Mouse (Mus musculus): ENCODE data around the gene Nckap5l. TPM values are rescaled to one million over a fixed set of nuclear protein-coding genes. Genes with fewer than 3 reads are reported as not detected.

Nckap5l gene
- total RNA-seq (2014; rRNA removed) (19.5 and 23.4 TPM in 2 replicates), polyA plus RNA-seq (2015; fragmentation: Nextera tagmentation; extraction: Ambion mirVana) (10.0 and 11.4 TPM in 2 replicates)

DNA sequence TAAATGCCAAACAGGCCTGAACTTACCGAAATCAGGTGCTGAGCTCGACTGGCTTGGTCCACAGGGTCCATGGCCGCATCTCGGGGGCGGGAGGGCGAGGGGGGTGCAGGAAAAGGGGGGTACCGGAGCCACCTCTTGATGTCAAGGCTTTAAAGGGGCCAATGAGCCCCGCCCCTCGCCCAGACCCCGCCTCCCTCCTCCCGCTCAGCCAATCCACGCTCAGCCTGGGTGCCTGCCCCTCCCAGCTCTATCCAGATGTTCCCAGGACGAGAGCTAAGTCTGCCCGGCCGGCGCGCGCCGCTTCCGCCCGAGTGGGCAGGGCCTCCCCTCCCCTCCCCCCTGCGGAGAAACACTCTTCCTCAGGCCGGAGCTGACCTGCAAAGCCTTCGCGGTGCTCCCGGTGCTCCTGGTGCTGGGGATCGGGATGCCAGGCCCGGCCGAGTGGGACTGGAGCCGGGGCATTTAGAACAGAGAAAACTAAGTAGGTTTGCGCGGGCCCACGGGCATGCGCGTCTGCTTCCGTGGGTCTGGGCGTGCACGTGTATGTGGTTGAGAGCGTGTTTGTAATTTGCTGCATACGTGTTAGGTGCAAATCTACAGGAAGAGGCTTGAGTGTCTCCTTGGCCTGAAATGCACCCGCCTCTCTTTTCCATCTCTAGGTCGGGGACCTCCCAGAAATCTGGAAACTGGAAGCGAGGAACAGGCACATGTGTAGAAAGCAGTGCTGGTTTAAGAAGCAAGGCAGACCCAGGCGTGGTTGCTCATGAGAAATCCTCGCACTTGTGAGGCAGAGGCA is at the start of gene Nckap5l:
TSS of gene Nckap5l (minus strand) at position 143 of the 796 bp plus-strand sequence.
- H3K9ac ChIP-seq (replicated peaks; ENCODE audit: low read length) = peak within 1 kb of the TSS; percentile 70
- peaks cover 26% of the 10 kb centered on the region for H3K4me1 ChIP-seq (ENCODE audit: insufficient read depth, low read length)
- no peak for TF ChIP-seq CTCF (IDR thresholded peaks at IDR 0.05; ENCODE audit: low read depth)
- H3K4me2 ChIP-seq (ENCODE audit: low read depth, low read length) = peak within 1 kb of the TSS; percentile 86
- no peaks in the 10 kb centered on the region for H3K9me3 ChIP-seq (ENCODE audit: low read length)
- H3K4me3 ChIP-seq (ENCODE audit: low read length) = peak within 1 kb of the TSS; percentile 81
- no peaks in the 10 kb centered on the region for H3K36me3 ChIP-seq (ENCODE audit: insufficient read depth, low read length)
- ATAC-seq (peak; percentile 96), DNase-seq (ENCODE audit: low spot score) (peak; percentile 94)
- H3K27me3 ChIP-seq (ENCODE audit: insufficient read depth, low read length) = no peaks in the 10 kb centered on the region
- H3K27ac ChIP-seq = peak within 1 kb of the TSS; percentile 93
- 2% methylated on average over 45 of the region's 45 CpGs for WGBS

DNA sequence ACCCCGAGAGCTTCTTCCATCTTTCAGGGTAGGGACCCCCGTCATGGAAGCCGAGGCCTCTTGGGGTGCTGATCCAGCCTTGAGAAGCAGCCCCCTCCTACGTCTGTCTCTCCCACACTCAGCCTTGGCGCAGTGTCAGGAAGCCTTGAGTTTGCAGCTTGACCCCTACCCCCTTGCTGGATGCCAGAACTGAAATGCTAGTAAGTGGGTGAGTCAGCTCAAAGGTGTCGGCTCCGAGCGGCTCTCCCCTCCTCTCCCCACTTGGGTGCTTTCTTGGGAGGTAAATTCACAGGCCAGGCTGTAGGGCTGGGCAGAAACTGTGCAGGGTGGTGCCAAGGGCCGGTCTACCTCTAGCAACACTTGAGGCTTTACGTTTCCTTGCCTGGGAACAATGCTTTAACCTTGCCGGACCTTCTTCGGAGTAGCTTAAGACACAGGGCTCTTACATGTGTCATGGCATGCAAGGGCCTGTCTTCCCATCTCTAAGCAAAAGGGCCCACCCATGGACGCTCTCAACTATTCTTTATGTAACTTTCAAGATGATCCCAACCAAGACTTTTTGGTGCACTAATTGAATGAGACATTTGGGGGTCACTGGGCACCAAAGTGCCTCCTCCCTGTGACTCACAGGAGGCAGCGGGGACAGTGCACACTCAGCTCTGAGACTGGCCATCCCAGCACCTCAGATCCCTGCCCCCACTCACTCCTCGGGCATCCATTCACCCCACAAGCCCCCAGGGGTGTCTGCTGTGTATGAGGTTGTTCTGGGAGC is 48.0 kb upstream of the Nckap5l start:
- H3K9ac ChIP-seq (replicated peaks; ENCODE audit: low read length) = no peak overlapping the region
- no peak for TF ChIP-seq CTCF (IDR thresholded peaks at IDR 0.05; ENCODE audit: low read depth)
- no peak overlapping the region for H3K27ac ChIP-seq
- no peaks in the 10 kb centered on the region for H3K36me3 ChIP-seq (ENCODE audit: insufficient read depth, low read length)
- H3K9me3 ChIP-seq (ENCODE audit: low read length) = no peaks in the 10 kb centered on the region
- DNase-seq (ENCODE audit: low spot score) (no peak), ATAC-seq (no peak)
- H3K4me1 ChIP-seq (ENCODE audit: insufficient read depth, low read length) = peaks cover 8% of the 10 kb centered on the region; the same call in 1 of the 2 replicates
- H3K4me3 ChIP-seq (ENCODE audit: low read length) = no peak overlapping the region
- H3K4me2 ChIP-seq (ENCODE audit: low read depth, low read length) = no peak overlapping the region
- no peaks in the 10 kb centered on the region for H3K27me3 ChIP-seq (ENCODE audit: insufficient read depth, low read length)
- WGBS = 79% methylated on average over 15 of the region's 15 CpGs

DNA sequence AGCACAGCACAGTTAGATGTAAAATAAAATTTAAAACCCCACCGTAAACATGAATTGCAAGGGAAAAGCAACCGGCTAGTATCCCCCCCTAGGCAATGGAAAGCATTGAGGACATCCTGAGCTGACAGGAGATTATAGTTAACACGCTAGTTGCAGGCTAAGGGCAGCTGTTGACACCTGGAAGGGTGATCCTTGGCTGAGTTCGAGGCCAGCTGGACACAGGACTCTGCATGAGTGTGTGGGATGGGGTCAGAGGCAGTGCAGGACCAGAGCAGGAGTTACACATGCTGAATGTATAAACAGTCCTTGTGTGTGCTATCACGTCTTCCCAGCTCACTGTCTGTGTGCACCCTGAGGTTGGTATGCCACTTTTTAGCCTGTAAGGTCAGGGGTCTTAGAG is 45.7 kb upstream of the Nckap5l start:
- Histone ChIP-seq H3K4me1 (ENCODE audit: insufficient read depth, low read length) (peaks cover 8% of the 10 kb centered on the region; the same call in 1 of the 2 replicates), H3K4me2 (ENCODE audit: low read depth, low read length) (no peak overlapping the region), H3K27me3 (ENCODE audit: insufficient read depth, low read length) (no peaks in the 10 kb centered on the region), H3K9me3 (ENCODE audit: low read length) (no peaks in the 10 kb centered on the region), H3K9ac (replicated peaks; ENCODE audit: low read length) (no peak overlapping the region), H3K27ac (no peak overlapping the region), H3K36me3 (ENCODE audit: insufficient read depth, low read length) (no peaks in the 10 kb centered on the region), H3K4me3 (ENCODE audit: low read length) (no peak overlapping the region)
- no peak for DNase-seq (ENCODE audit: low spot score)
- no peak for TF ChIP-seq CTCF (IDR thresholded peaks at IDR 0.05; ENCODE audit: low read depth)
- 83% methylated on average over 5 of the region's 5 CpGs for WGBS
- ATAC-seq = no peak

DNA sequence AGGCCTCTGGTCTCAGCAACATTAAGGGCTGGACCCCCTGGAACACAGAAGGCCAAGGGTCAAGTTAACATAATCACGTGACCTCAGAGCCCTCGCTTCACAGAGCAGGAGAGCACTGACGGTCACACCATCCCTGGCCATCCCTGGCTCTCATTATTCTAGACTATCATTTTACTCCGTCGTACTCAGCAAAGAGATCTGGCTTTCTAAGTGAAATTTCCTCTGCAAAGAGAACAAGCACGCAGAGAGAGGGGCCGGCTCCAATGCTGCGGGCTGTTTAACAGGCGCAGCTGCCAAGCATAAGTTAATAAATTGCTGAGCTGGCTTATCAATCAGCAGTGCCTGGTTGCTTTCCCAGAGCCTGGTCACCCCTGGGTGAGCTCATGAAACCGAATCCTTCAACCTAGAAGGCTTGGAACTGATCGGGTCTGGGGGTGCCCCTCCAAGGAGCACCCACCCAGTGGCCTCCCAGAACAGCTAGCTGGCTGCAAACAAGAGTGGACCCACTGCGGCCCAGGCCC is 44.8 kb upstream of the Nckap5l start:
- H3K9me3 ChIP-seq (ENCODE audit: low read length) = no peaks in the 10 kb centered on the region
- DNase-seq (ENCODE audit: low spot score) (peak; percentile 50), ATAC-seq (no peak)
- whole genome bisulfite sequencing = 24% methylated on average over 12 of the region's 12 CpGs
- no peak overlapping the region; the same call in 1 of the 2 replicates for H3K9ac ChIP-seq (replicated peaks; ENCODE audit: low read length)
- H3K36me3 ChIP-seq (ENCODE audit: insufficient read depth, low read length) = no peaks in the 10 kb centered on the region
- H3K4me3 ChIP-seq (ENCODE audit: low read length) = no peak overlapping the region
- TF ChIP-seq CTCF (IDR thresholded peaks at IDR 0.05; ENCODE audit: low read depth) = no peak
- H3K27ac ChIP-seq = peak overlapping the region; percentile 52; the same call in 1 of the 2 replicates
- no peak overlapping the region for H3K4me2 ChIP-seq (ENCODE audit: low read depth, low read length)
- H3K4me1 ChIP-seq (ENCODE audit: insufficient read depth, low read length) = peaks cover 17% of the 10 kb centered on the region
- H3K27me3 ChIP-seq (ENCODE audit: insufficient read depth, low read length) = no peaks in the 10 kb centered on the region

DNA sequence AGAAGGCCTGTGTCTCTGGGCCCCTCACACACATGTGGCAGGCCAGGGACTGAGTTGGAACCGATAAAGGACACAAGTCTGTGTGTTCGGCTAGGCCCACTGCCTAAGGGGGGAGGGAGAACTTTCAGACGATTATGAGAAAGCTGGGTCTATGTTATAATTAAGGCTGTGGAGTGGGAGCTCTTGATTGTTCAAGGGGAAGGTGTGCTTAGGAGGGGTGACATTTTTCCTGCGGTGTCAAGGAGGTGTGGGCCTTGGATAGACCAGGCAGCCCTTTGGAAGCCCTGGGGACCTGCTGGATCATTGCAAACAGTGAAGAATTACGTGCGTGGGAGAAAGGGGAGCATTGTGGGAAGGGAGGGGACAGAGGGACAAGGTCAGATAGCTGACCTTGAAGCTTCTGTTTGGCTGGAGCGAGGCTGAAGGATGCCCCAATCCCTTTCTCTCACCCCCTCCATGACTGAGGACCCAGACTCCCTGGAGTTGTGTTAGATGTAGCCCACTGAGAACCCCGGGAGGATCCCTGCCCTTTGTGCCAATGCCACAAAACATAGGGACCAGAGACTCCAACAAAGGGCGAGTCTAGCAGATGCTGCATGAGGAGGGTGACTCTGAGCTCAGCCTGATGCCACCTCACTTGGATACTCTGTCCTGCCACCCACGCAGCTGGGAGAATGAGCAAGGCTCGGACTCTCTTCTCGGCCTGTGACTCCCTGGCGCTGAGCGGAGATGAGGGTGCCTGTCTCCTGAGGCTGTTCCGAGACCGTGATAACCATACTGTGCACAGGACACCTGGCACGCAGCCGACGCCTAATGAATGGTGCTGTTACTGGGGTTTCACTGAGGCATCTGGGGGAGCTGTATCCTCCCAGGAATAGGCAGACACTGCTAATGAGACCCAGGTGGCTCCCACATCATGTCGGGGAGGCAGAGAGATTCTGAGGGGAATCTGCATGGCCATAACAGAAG is 44.0 kb upstream of the Nckap5l start:
- no peaks in the 10 kb centered on the region for H3K36me3 ChIP-seq (ENCODE audit: insufficient read depth, low read length)
- no peak for TF ChIP-seq CTCF (IDR thresholded peaks at IDR 0.05; ENCODE audit: low read depth)
- no peak for ATAC-seq
- H3K9ac ChIP-seq (replicated peaks; ENCODE audit: low read length) = no peak overlapping the region; the same call in 1 of the 2 replicates
- H3K4me1 ChIP-seq (ENCODE audit: insufficient read depth, low read length) = peaks cover 17% of the 10 kb centered on the region
- H3K4me3 ChIP-seq (ENCODE audit: low read length) = no peak overlapping the region
- no peaks in the 10 kb centered on the region for H3K9me3 ChIP-seq (ENCODE audit: low read length)
- 57% methylated on average over 20 of the region's 20 CpGs for WGBS
- H3K27me3 ChIP-seq (ENCODE audit: insufficient read depth, low read length) = no peaks in the 10 kb centered on the region
- DNase-seq (ENCODE audit: low spot score) = peak; percentile 42
- no peak overlapping the region for H3K4me2 ChIP-seq (ENCODE audit: low read depth, low read length)
- peak overlapping the region; percentile 52; the same call in 1 of the 2 replicates for H3K27ac ChIP-seq

DNA sequence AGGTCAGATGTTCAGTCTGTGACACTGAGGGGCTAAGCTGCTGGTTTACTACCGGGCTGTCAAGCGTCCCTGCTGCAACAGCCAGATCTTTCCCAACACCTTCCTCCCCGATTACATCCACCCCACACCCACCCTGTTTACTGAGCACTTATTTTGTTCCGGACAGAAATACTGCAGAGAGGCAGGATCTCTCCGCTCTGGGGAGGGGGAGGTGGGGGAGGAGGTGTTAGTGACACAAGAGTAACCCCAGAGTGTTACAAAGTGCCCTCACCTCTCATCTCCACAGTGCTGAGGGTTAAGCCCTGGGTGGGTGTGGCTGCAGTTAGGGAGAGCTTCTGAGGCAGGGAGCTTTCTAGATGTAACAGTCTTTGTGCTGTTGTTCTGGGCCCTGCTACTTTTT is 42.8 kb upstream of the Nckap5l start:
- H3K27me3 ChIP-seq (ENCODE audit: insufficient read depth, low read length) = no peaks in the 10 kb centered on the region
- peaks cover 17% of the 10 kb centered on the region for H3K4me1 ChIP-seq (ENCODE audit: insufficient read depth, low read length)
- no peaks in the 10 kb centered on the region for H3K36me3 ChIP-seq (ENCODE audit: insufficient read depth, low read length)
- 72% methylated on average over 5 of the region's 5 CpGs for WGBS
- DNase-seq (ENCODE audit: low spot score) = no peak
- no peak for ATAC-seq
- no peak overlapping the region for H3K4me2 ChIP-seq (ENCODE audit: low read depth, low read length)
- no peaks in the 10 kb centered on the region for H3K9me3 ChIP-seq (ENCODE audit: low read length)
- H3K27ac ChIP-seq = no peak overlapping the region
- no peak overlapping the region for H3K4me3 ChIP-seq (ENCODE audit: low read length)
- no peak for TF ChIP-seq CTCF (IDR thresholded peaks at IDR 0.05; ENCODE audit: low read depth)
- H3K9ac ChIP-seq (replicated peaks; ENCODE audit: low read length) = no peak overlapping the region

All from hindbrain, postnatal 0 days (tissue).